Mouse (Mus musculus) kidney, adult 2 months (tissue): ENCODE results near the gene Dagla.
A peak's percentile ranks its signal among the peaks of the same experiment; 100 is the strongest.

Source experiments
- CTCF ChIP-seq: fragments of 200-500 bp; conservative IDR thresholded peaks from 2 replicates; pipeline ENCODE4 v1.5.1; 2011; ENCODE audit warnings: low read depth, mild to moderate bottlenecking, control low read depth, low read length, moderate library complexity, mixed read lengths; ENCODE audit not compliant: insufficient read depth, insufficient read length
- POLR2A ChIP-seq: fragments of 200-500 bp; IDR thresholded peaks from one replicate; pipeline ENCODE4 v1.6.1; 2011; ENCODE audit warnings: low read depth, low read length, control low read depth

- TF ChIP-seq POLR2A (no peak), CTCF (peak; percentile 61)
Observed at GRCm38 (mm10) chr19:10219108-10219507, 85.6 kb downstream of the Dagla start.
